Mouse (Mus musculus) ES-Bruce4 (cell line): ENCODE data around the gene Unc45a. TPM values are rescaled to one million over a fixed set of nuclear protein-coding genes. Genes with fewer than 3 reads are reported as not detected.
A peak's percentile ranks its signal among the peaks of the same experiment; 100 is the strongest.

Source experiments
- H3K27ac ChIP-seq: 2 replicates; pipeline ENCODE4 v1.5.1; 2012; ENCODE audit warnings: low read length, inconsistent platforms; ENCODE audit not compliant: insufficient read depth
- H3K27me3 ChIP-seq: 2 replicates; pipeline ENCODE4 v1.6.1; 2012; ENCODE audit warnings: mild to moderate bottlenecking, low read length, inconsistent platforms; ENCODE audit not compliant: control insufficient read depth, poor library complexity, insufficient read depth, severe bottlenecking
- H3K36me3 ChIP-seq: 2 replicates; pipeline ENCODE4 v1.6.1; 2012; ENCODE audit warnings: inconsistent platforms, mild to moderate bottlenecking, low read length, moderate library complexity; ENCODE audit not compliant: control insufficient read depth, poor library complexity, insufficient read depth, severe bottlenecking
- H3K4me1 ChIP-seq: one replicate; pipeline ENCODE4 v1.8.1; 2011; ENCODE audit warnings: low read length; ENCODE audit not compliant: control insufficient read depth, insufficient read depth
- H3K4me3 ChIP-seq: 2 replicates; pipeline ENCODE4 v1.5.1; 2011; ENCODE audit warnings: low read depth, mild to moderate bottlenecking, low read length
- H3K9ac ChIP-seq: 2 replicates; pipeline ENCODE4 v1.6.1; 2012; ENCODE audit warnings: low read depth, mild to moderate bottlenecking, inconsistent platforms; ENCODE audit not compliant: poor library complexity, severe bottlenecking
- H3K9me3 ChIP-seq: replicated peaks from 2 replicates; pipeline ENCODE4 v1.6.1; 2012; ENCODE audit warnings: mild to moderate bottlenecking, low read length, inconsistent platforms; ENCODE audit not compliant: control insufficient read depth, poor library complexity, insufficient read depth, severe bottlenecking
- CTCF ChIP-seq: IDR thresholded peaks from one replicate; pipeline ENCODE4 v1.8.1; 2011; ENCODE audit warnings: low read depth, low read length
- EP300 ChIP-seq: IDR thresholded peaks from 2 replicates; pipeline ENCODE4 v1.6.1; 2011; ENCODE audit warnings: low read depth, low read length; ENCODE audit not compliant: insufficient read depth
- POLR2A ChIP-seq: IDR thresholded peaks from one replicate; pipeline ENCODE4 v1.8.1; 2011; ENCODE audit warnings: low read length; ENCODE audit not compliant: insufficient read depth
- polyA plus RNA-seq: library from polyadenylated mRNA; stranded (reverse); fragments of >200 nt; gene quantifications from 2 replicates; pipeline ENCODE4 v1.2.4, GENCODE M21; 2011; ENCODE audit warnings: low read depth; ENCODE audit not compliant: missing spikeins, insufficient read depth, insufficient read length

Gene Unc45a
- polyA plus RNA-seq, 1 experiment, result 24.0 TPM

DNA sequence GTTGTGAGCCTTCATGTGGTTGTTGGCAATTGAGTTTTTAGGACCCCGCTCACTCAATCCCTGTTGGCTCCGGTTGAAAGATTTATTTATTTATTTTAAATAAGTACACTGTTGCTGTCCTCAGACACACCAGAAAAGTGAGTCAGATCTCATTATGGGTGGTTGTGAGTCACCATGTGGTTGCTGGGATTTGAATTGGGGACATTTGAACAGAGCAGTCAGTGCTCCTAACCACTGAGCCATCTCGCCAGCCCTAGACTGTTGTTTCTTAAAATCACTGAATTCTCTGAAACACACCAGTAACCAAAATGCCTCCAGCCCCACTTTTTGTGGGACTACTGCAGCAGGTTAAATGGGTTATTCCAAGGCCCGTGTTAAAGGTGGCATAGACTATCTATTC is 42.1 kb downstream of the Unc45a start:
- Histone ChIP-seq H3K27me3 (no peaks in the 10 kb centered on the region), H3K27ac (no peak overlapping the region), H3K36me3 (peaks cover 47% of the 10 kb centered on the region), H3K9ac (no peak overlapping the region), H3K9me3 (no peaks in the 10 kb centered on the region), H3K4me3 (no peak overlapping the region), H3K4me1 (no peaks in the 10 kb centered on the region)
- TF ChIP-seq EP300 (no peak), POLR2A (no peak), CTCF (no peak)

GRCm38 (mm10) chr7:80297041-80297440 is 43.8 kb downstream of the Unc45a start:
- H3K9ac ChIP-seq, result no peak overlapping the region
- H3K4me1 ChIP-seq, result no peaks in the 10 kb centered on the region
- H3K27ac ChIP-seq, result no peak overlapping the region
- no peaks in the 10 kb centered on the region for H3K9me3 ChIP-seq
- H3K27me3 ChIP-seq, result no peaks in the 10 kb centered on the region
- H3K4me3 ChIP-seq, result 0 out of 2 replicates have a peak overlapping the region, but pooled peaks have one; percentile 6
- TF ChIP-seq EP300 (no peak), CTCF (no peak), POLR2A (no peak)
- H3K36me3 ChIP-seq, result peaks cover 34% of the 10 kb centered on the region

GRCm38 (mm10) chr7:80296462-80296861 is 44.3 kb downstream of the Unc45a start:
- Histone ChIP-seq H3K9ac (peak overlapping the region; percentile 60), H3K4me3 (no peak overlapping the region; the same call in 1 of the 2 replicates), H3K4me1 (no peaks in the 10 kb centered on the region), H3K27me3 (no peaks in the 10 kb centered on the region), H3K9me3 (no peaks in the 10 kb centered on the region), H3K36me3 (peaks cover 28% of the 10 kb centered on the region), H3K27ac (no peak overlapping the region)
- no peak for TF ChIP-seq CTCF
- TF ChIP-seq EP300, result no peak
- TF ChIP-seq POLR2A, result no peak

DNA sequence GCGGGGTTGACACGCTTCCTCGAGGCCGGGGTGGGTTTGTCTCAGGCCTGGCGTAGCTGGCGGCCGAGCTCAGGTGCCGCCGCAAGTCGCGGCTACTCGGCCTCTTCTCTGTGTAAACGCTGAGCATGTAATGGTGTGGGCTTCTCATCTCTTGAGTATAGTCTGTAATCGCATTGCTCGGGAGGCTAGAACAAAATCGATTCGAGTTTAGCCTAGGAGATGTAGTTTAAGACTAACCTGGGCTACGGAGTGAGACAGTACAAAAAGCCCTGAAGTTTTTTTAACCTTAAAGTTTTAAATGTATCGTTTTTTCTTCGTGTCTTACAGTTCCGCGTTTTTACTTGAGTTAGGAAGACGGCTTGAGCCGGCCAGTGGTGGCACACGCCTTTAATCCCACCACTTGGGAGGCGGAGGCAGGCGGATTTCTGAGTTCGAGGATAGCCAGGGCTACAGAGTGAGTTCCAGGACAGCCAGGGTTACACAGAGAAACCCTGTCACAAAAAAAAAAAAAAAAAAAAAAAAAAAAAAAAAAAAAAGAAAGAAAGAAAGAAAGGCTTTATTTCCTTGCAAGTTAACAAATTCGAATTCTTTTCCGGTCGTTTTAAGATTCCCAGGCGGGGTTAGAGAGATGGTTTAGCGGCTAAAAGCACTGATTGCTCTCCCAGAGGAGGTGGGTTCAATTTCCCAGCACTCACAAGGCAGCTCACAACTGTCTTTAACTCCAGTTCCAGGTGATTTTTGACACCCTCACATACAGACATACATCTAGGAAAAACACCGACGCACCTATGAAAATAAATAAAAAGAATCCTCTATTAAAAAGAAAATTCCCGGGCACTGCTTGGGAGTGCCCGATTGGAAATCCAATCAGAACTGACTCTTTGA is 45.8 kb downstream of the Unc45a start:
- Histone ChIP-seq H3K36me3 (peaks cover 17% of the 10 kb centered on the region), H3K4me1 (no peaks in the 10 kb centered on the region)

GRCm38 (mm10) chr7:80294062-80294763 is 46.6 kb downstream of the Unc45a start, which contains the start of gene Prc1:
Prc1 (plus strand) TSS chr7:80294450.
- Histone ChIP-seq H3K27me3 (no peaks in the 10 kb centered on the region), H3K36me3 (peaks cover 15% of the 10 kb centered on the region), H3K4me3 (peak within 1 kb of the TSS; percentile 97), H3K9me3 (no peaks in the 10 kb centered on the region), H3K9ac (peak within 1 kb of the TSS; percentile 99), H3K27ac (peak within 1 kb of the TSS; percentile 85), H3K4me1 (no peaks in the 10 kb centered on the region)
- TF ChIP-seq EP300, result peak; percentile 7; the same call in 1 of the 2 replicates
- no peak for TF ChIP-seq CTCF
- peak; percentile 66 for TF ChIP-seq POLR2A

More for the DNA sequence above, 45.8 kb downstream of the Unc45a start:
- H3K9ac ChIP-seq, result peak overlapping the region; percentile 99
- H3K9me3 ChIP-seq, result no peaks in the 10 kb centered on the region
- peak overlapping the region; percentile 97 for H3K4me3 ChIP-seq
- TF ChIP-seq POLR2A, result no peak
- no peak for TF ChIP-seq EP300
- TF ChIP-seq CTCF, result no peak
- H3K27me3 ChIP-seq, result no peaks in the 10 kb centered on the region
- H3K27ac ChIP-seq, result peak overlapping the region; percentile 58; the same call in 1 of the 2 replicates
